Mouse (Mus musculus): ENCODE data around the gene Tmem216. TPM values are rescaled to one million over a fixed set of nuclear protein-coding genes. Genes with fewer than 3 reads are reported as not detected.

The Tmem216 gene
- 28.9 and 29.8 TPM in 2 replicates for polyA plus RNA-seq (2015; fragmentation: Nextera tagmentation; extraction: Ambion mirVana)

DNA sequence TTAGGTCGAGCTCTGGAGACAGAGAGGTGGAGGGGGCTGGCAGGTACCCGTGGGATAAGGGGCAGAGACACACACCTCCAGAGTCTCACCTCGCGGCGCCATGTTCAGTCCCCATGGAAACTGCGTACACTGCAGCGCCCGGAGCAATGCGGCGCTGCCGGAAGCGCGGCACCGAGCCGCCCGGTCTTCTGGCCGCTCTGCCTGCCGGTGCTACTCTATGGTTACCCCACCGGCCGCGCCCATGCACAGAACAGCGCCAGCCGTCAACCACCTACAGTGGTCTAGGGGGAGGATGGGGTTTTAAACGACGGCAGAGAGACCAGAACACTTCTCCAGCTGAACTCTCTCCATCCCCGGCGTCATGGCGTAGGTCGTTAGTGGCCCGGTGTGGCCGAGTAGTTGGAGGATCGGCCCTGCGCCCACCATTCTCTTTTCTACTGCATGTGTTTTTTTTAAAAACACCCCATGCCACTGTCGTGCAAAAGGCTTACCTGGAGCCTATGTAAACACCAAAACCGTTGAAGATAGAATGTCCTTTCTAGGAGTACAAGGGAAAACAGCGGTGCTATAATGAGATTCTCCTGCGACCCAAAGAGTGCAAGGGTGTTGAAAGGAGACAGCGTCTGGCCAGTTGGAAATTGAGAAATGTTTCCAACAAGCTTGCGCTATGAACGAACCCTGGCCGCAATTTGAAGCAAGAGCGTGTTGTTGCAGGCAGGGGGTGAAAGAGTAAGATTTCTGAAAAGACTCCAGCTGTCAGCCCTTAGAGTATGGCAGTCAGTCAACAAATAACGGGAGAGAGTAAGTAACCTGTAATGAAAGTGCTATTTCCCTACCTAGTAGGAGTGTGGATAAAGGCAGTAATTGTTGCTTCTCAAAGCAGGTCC lies at the start of gene Tmem216:
TSS of gene Tmem216 (minus strand) at position 615 of the 887 bp plus-strand sequence.
- no peaks in the 10 kb centered on the region for H3K36me3 ChIP-seq (ENCODE audit: control insufficient read depth, insufficient read depth, low read length)
- peak within 1 kb of the TSS; percentile 84 for H3K9ac ChIP-seq (ENCODE audit: low read length)
- H3K4me3 ChIP-seq (replicated peaks; ENCODE audit: low read length), result peak within 1 kb of the TSS; percentile 62
- peaks cover 12% of the 10 kb centered on the region for H3K4me1 ChIP-seq (ENCODE audit: control insufficient read depth, insufficient read depth, low read length)
- H3K27me3 ChIP-seq (ENCODE audit: control insufficient read depth, insufficient read depth, low read length), result no peaks in the 10 kb centered on the region
- peak within 1 kb of the TSS; percentile 95 for H3K4me2 ChIP-seq (ENCODE audit: low read depth, low read length)
- no peaks in the 10 kb centered on the region for H3K9me3 ChIP-seq (replicated peaks; ENCODE audit: control insufficient read depth, low read length)
- H3K27ac ChIP-seq (ENCODE audit: low read length), result peak within 1 kb of the TSS; percentile 74
- WGBS, result under 1% methylated on average over 43 of the region's 43 CpGs
- ATAC-seq (ENCODE audit: insufficient read depth, low FRiP score), result peak; percentile 98

DNA sequence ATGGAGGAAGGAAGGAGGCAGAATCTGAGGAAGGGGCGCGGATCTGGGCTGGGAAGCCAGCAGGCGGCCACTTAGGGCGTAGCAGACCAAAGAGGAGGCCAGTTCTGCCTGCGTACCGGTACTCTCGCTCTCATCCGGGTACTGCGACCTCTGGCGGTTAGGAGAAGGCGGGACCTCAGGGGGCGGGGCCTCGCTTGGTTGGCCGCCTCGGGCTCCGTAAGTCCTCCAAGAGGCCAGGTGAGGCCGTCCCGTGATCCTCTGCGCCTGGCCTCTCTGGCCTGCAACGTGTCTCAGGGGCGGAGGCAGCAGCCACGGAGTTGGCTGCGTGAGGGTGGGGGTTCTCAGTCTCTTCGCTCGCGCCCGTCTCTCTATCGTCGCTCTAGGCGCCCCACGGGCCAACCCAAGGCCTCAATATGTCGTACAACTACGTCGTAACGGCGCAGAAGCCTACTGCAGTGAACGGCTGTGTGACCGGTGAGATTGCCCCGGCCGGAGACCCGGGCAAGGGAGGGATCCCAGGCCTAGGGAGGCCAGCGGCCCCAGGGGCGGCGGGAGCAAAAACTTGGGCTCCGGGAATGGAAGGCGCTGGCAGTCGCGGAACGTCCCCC lies 49.4 kb upstream of the Tmem216 start, which contains the start of the genes Ddb1 and Tkfc:
TSS of gene Ddb1 (plus strand) at position 35 of the 608 bp plus-strand sequence.
TSS of gene Tkfc (minus strand) at position 362 of the 608 bp plus-strand sequence.
- Histone ChIP-seq H3K4me1 (ENCODE audit: control insufficient read depth, insufficient read depth, low read length) (peaks cover 19% of the 10 kb centered on the region), H3K4me2 (ENCODE audit: low read depth, low read length) (peak within 1 kb of the TSS; percentile 77), H3K9me3 (replicated peaks; ENCODE audit: control insufficient read depth, low read length) (no peaks in the 10 kb centered on the region), H3K27me3 (ENCODE audit: control insufficient read depth, insufficient read depth, low read length) (no peaks in the 10 kb centered on the region), H3K4me3 (replicated peaks; ENCODE audit: low read length) (peak within 1 kb of the TSS; percentile 99), H3K36me3 (ENCODE audit: control insufficient read depth, insufficient read depth, low read length) (peaks cover 8% of the 10 kb centered on the region; the same call in 1 of the 2 replicates), H3K9ac (ENCODE audit: low read length) (peak within 1 kb of the TSS; percentile 99), H3K27ac (ENCODE audit: low read length) (peak within 1 kb of the TSS; percentile 96)
- ATAC-seq (ENCODE audit: insufficient read depth, low FRiP score), result peak; percentile 98
- under 1% methylated on average over 49 of the region's 49 CpGs for WGBS

DNA sequence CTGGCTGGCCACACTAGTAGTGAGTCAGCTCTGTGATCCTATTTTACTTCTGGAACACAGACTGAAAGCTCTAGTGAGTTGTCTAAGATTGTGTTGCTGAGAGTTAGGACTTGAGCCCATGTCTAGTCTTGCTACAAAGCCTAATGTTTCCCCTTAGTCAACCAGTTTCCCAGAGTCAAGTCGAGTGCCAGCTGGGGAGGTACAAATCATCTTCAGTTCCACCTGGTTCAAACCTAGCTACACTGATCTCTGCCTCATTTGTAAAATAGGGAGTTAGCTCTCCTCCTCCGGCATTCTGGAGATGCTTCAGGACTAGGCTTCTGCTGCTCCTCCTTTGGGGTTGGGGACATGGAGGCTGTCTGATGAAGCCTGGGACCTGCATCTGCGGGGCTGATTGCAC lies 48.5 kb upstream of the Tmem216 start:
- Histone ChIP-seq H3K36me3 (ENCODE audit: control insufficient read depth, insufficient read depth, low read length) (0 out of 2 replicates have a peak, but pooled peaks cover 3% of the 10 kb centered on the region), H3K27me3 (ENCODE audit: control insufficient read depth, insufficient read depth, low read length) (no peaks in the 10 kb centered on the region), H3K9ac (ENCODE audit: low read length) (peak overlapping the region; percentile 99), H3K4me1 (ENCODE audit: control insufficient read depth, insufficient read depth, low read length) (peaks cover 19% of the 10 kb centered on the region), H3K4me3 (replicated peaks; ENCODE audit: low read length) (peak overlapping the region; percentile 99), H3K27ac (ENCODE audit: low read length) (peak overlapping the region; percentile 96), H3K4me2 (ENCODE audit: low read depth, low read length) (peak overlapping the region; percentile 77), H3K9me3 (replicated peaks; ENCODE audit: control insufficient read depth, low read length) (no peaks in the 10 kb centered on the region)
- WGBS, result 32% methylated on average over 3 of the region's 3 CpGs
- ATAC-seq (ENCODE audit: insufficient read depth, low FRiP score), result no peak

- Histone ChIP-seq H3K4me3 (replicated peaks; ENCODE audit: low read length) (0 out of 2 replicates have a peak overlapping the region, but pooled peaks have one; percentile 9), H3K4me2 (ENCODE audit: low read depth, low read length) (peak overlapping the region; percentile 77), H3K27ac (ENCODE audit: low read length) (0 out of 2 replicates have a peak overlapping the region, but pooled peaks have one; percentile 96)
Observed at GRCm38 (mm10) chr19:10603660-10604523, 47.9 kb upstream of the Tmem216 start.

GRCm38 (mm10) chr19:10602787-10603186 lies 46.7 kb upstream of the Tmem216 start:
- WGBS, result 1% methylated on average over 9 of the region's 9 CpGs
- ATAC-seq (ENCODE audit: insufficient read depth, low FRiP score), result peak; percentile 61; the same call in 1 of the 2 replicates
- no peaks in the 10 kb centered on the region for H3K27me3 ChIP-seq (ENCODE audit: control insufficient read depth, insufficient read depth, low read length)
- H3K4me2 ChIP-seq (ENCODE audit: low read depth, low read length), result peak overlapping the region; percentile 60
- peaks cover 15% of the 10 kb centered on the region for H3K4me1 ChIP-seq (ENCODE audit: control insufficient read depth, insufficient read depth, low read length)
- H3K9me3 ChIP-seq (replicated peaks; ENCODE audit: control insufficient read depth, low read length), result no peaks in the 10 kb centered on the region
- H3K9ac ChIP-seq (ENCODE audit: low read length), result peak overlapping the region; percentile 72
- 0 out of 2 replicates have a peak, but pooled peaks cover 1% of the 10 kb centered on the region for H3K36me3 ChIP-seq (ENCODE audit: control insufficient read depth, insufficient read depth, low read length)
- H3K27ac ChIP-seq (ENCODE audit: low read length), result peak overlapping the region; percentile 89
- peak overlapping the region; percentile 39 for H3K4me3 ChIP-seq (replicated peaks; ENCODE audit: low read length)

More at GRCm38 (mm10) chr19:10603660-10604523, 47.9 kb upstream of the Tmem216 start:
- no peak for ATAC-seq (ENCODE audit: insufficient read depth, low FRiP score)
- Histone ChIP-seq H3K27me3 (ENCODE audit: control insufficient read depth, insufficient read depth, low read length) (no peaks in the 10 kb centered on the region), H3K4me1 (ENCODE audit: control insufficient read depth, insufficient read depth, low read length) (peaks cover 19% of the 10 kb centered on the region), H3K9ac (ENCODE audit: low read length) (peak overlapping the region; percentile 99; the same call in 1 of the 2 replicates), H3K36me3 (ENCODE audit: control insufficient read depth, insufficient read depth, low read length) (0 out of 2 replicates have a peak, but pooled peaks cover 3% of the 10 kb centered on the region), H3K9me3 (replicated peaks; ENCODE audit: control insufficient read depth, low read length) (no peaks in the 10 kb centered on the region)
- WGBS, result 79% methylated on average over 18 of the region's 18 CpGs

GRCm38 (mm10) chr19:10602247-10602769 lies 46.3 kb upstream of the Tmem216 start:
- WGBS, result 8% methylated on average over 6 of the region's 6 CpGs
- peak overlapping the region; percentile 72 for H3K9ac ChIP-seq (ENCODE audit: low read length)
- no peak for ATAC-seq (ENCODE audit: insufficient read depth, low FRiP score)

GRCm38 (mm10) chr19:10599648-10600047 lies 43.6 kb upstream of the Tmem216 start:
- no peak overlapping the region for H3K9ac ChIP-seq (ENCODE audit: low read length)
- H3K27me3 ChIP-seq (ENCODE audit: control insufficient read depth, insufficient read depth, low read length), result no peaks in the 10 kb centered on the region
- no peaks in the 10 kb centered on the region for H3K9me3 ChIP-seq (replicated peaks; ENCODE audit: control insufficient read depth, low read length)
- no peak overlapping the region for H3K4me2 ChIP-seq (ENCODE audit: low read depth, low read length)
- H3K4me1 ChIP-seq (ENCODE audit: control insufficient read depth, insufficient read depth, low read length), result peaks cover 3% of the 10 kb centered on the region
- 92% methylated on average over 2 of the region's 2 CpGs for WGBS
- no peak for ATAC-seq (ENCODE audit: insufficient read depth, low FRiP score)
- H3K27ac ChIP-seq (ENCODE audit: low read length), result no peak overlapping the region
- no peak overlapping the region for H3K4me3 ChIP-seq (replicated peaks; ENCODE audit: low read length)
- H3K36me3 ChIP-seq (ENCODE audit: control insufficient read depth, insufficient read depth, low read length), result no peaks in the 10 kb centered on the region

More at GRCm38 (mm10) chr19:10602247-10602769, 46.3 kb upstream of the Tmem216 start:
- Histone ChIP-seq H3K27ac (ENCODE audit: low read length) (peak overlapping the region; percentile 89), H3K4me3 (replicated peaks; ENCODE audit: low read length) (peak overlapping the region; percentile 39), H3K27me3 (ENCODE audit: control insufficient read depth, insufficient read depth, low read length) (no peaks in the 10 kb centered on the region), H3K9me3 (replicated peaks; ENCODE audit: control insufficient read depth, low read length) (no peaks in the 10 kb centered on the region), H3K4me2 (ENCODE audit: low read depth, low read length) (peak overlapping the region; percentile 60), H3K4me1 (ENCODE audit: control insufficient read depth, insufficient read depth, low read length) (peaks cover 15% of the 10 kb centered on the region), H3K36me3 (ENCODE audit: control insufficient read depth, insufficient read depth, low read length) (no peaks in the 10 kb centered on the region)

GRCm38 (mm10) chr19:10598188-10598587 lies 42.1 kb upstream of the Tmem216 start:
- Histone ChIP-seq H3K9me3 (replicated peaks; ENCODE audit: control insufficient read depth, low read length) (no peaks in the 10 kb centered on the region), H3K36me3 (ENCODE audit: control insufficient read depth, insufficient read depth, low read length) (no peaks in the 10 kb centered on the region), H3K4me3 (replicated peaks; ENCODE audit: low read length) (no peak overlapping the region), H3K9ac (ENCODE audit: low read length) (no peak overlapping the region), H3K27me3 (ENCODE audit: control insufficient read depth, insufficient read depth, low read length) (no peaks in the 10 kb centered on the region), H3K27ac (ENCODE audit: low read length) (no peak overlapping the region), H3K4me2 (ENCODE audit: low read depth, low read length) (no peak overlapping the region), H3K4me1 (ENCODE audit: control insufficient read depth, insufficient read depth, low read length) (no peaks in the 10 kb centered on the region)
- 35% methylated on average over 3 of the region's 3 CpGs for WGBS
- no peak for ATAC-seq (ENCODE audit: insufficient read depth, low FRiP score)

All from stomach, embryonic 16.5 days (tissue).